Mouse (Mus musculus) cerebellum, postnatal 14 days (tissue): Measurements from ENCODE around the gene Lrrfip2.

Source experiments
- DNase-seq, 2 experiments: peaks; one replicate each; pipeline ENCODE4 v3.0.0; 2021; ENCODE audit warnings: mixed read lengths in 2 of 2

Gene Lrrfip2

DNA sequence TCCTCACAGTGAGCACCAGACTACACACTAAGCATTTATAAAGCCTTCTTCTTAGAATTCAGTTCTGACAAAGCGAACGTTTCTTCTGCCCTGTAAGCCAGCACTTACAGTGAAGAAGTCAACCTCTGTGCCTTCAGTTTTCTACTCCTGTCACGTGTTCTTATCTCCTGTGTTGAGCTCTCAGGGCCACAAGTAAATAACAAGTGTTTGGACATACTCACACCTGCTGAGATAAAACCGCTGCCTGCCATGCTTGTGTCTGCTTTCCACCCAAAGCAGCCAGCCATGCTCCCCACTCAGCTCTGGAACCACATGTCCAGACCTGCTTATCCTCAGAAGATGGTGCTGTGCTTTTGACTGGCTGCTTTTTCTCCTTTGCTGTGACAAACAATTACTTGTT, 49.2 kb downstream of the Lrrfip2 start:
- no peak for DNase-seq

DNA sequence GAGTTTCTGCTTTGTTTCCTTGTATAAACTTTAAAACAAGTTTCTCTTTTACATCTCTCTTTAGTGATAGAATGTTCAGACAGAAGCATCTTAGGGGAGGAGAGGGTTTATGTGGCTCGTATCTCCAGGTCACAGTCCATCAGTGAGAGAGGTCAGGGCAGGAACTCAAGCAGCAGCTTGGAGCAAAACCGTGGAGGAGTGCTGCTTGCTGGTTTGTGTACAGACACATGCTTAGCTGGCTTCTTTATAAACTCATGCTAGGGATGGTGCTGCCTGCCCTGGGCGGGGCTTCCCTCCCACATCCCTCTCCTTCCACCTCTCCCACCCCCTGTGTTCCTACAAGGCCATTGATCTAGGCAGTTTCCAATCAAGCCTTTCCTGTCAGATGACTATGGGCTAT, 53.0 kb downstream of the Lrrfip2 start:
- DNase-seq = no peak

DNA sequence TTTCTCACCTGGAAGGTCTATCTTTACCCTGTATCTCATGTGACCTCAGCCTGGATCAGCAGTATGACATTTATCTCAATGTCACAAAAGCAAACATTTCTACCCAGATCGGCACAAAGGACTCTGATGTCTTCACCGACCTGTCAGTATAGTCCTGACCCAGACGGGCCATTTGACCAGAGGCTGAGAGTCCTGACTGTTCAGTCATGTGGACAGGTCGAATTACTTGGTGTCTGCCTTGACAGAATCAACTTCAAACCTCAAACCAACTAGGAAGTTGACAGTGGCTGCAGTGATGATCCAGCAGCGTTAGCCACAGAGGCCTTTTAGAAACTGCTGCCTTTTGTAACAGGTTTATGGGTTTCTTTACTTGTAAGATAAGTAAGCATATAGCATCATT, 56.7 kb downstream of the Lrrfip2 start:
- DNase-seq = no peak

DNA sequence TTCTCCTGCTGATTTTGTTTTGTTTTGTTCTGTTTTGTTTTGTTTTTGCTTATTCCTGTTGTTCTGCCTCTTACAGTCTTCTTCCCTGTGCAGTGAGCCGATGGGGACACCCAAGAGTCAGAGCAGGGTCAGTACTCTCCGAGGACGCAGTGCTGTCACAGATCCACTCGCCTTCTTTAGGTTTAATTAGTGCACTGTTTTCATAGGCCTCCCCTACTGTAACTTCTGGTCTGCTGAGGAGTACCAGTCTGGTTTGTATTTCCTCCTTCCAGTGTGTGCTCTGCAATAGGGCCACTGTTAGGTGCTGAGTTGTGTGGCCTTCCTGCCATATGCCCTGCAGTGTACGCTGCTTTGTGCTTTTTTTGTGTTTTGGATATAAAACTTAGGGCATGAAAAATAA, 61.6 kb downstream of the Lrrfip2 start:
- no peak for DNase-seq

DNA sequence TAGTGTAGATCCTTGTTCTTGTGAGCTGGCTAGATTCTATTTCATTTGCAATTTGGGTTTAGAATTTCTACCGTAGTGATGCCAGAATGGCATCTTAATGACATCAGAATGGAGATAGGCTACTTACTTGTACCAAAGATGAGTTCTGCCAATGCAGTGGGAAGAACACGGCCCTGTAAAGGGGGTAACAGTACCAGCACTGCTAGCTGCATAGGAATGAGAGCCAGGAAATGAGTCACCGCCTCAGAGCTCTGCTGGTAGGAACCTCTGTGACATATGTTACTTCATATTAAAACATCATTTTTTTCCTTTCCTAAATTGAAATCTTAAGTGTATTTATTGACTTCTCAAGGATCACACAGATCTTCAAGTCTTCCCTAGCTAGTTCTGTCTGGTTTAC, 64.8 kb downstream of the Lrrfip2 start:
- DNase-seq = no peak

DNA sequence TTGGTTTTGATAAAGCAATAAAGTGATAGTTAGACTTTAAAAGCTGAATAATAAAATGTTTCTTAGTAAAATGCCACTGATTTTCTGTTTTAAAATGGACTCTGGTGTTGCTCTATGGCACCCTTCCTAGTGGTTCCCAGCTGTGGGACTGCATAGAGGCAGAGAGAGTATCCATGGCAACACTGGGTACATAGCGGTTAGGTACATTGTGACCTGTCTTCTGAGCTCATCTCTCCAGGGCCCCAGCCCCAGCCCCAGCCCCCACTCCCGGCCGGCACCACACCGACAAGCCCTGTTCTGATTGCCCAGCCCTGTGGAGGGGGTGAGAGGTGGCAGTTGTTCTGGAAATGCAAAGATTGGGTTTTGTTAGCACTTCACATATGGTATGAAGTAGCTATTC, 67.5 kb downstream of the Lrrfip2 start:
- no peak for DNase-seq

DNA sequence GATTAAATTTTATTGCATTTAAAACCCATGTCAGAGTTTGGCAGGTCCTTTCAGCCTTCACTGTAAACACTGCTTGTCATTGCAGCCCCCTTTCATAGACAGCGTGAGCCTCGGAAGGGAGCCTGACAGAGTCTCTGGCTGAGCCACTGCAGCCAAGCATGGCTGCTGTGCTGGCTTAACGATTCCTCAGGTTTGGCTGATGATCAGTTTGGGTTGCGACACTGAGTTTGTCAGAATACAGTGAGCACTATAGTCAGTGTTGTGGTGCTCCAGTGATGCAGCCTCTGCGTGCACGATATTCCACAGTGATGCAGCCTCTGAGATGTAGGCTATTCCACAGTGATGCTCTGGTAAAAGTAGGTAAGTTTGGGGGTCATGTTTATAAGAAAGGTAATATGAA, 69.5 kb downstream of the Lrrfip2 start:
- no peak for DNase-seq

DNA sequence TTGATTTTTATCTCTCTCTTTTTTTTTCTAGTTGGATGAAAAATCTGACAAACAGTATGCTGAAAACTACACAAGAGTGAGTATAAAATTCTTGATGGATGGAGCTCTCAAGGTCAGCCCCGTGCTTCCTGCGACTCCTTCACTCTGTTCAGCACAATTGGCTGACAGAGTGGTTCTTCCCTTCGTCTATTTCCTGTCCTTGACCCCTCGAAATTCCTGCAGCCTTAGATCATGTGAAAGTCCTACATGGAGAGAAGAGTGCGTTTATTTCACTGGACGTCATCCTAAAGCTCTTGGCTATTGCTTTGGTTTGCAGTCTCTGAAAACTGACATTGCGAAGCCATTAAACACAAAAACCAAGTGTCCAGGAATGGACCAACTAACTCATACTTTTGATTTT, 71.3 kb downstream of the Lrrfip2 start:
- DNase-seq = no peak

DNA sequence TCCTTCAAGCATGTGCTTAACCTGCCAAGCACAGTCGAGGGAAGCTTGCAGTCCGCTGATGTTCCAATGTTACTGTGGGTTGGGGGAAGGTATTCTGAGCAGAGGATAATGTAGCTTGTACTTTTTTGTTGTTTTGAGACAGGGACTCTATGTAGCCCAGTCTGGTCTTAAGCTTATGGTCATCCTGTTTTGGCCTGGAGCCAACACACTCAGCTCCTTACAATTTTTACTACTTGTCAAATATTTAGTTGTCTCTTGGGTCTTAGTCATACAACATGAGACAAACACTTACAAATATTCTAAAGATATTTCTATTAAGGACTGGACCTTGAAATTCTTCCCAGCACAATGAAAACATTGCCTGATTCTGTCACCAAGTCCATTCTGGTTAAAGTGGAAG, 75.8 kb downstream of the Lrrfip2 start:
- DNase-seq = no peak

DNA sequence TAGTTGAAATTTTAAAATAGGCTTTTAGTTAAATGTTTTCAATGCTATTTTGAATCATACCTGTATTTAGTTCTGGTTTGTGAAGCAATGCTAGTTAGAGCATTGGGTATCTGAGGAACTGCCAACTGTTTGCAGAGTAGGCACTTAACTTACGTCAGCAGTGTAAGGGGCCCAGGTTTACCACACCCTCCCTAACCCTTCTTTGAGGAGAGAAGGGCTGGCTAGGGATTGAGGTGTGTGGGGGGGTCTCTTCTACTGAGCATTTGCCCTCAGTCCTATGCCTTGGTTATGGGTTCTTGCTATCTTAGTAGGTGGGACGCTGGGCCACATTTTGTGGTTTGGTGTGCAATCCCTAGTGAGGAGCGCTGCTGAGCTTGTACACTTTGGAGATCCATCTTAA, 79.7 kb downstream of the Lrrfip2 start:
- no peak for DNase-seq

DNA sequence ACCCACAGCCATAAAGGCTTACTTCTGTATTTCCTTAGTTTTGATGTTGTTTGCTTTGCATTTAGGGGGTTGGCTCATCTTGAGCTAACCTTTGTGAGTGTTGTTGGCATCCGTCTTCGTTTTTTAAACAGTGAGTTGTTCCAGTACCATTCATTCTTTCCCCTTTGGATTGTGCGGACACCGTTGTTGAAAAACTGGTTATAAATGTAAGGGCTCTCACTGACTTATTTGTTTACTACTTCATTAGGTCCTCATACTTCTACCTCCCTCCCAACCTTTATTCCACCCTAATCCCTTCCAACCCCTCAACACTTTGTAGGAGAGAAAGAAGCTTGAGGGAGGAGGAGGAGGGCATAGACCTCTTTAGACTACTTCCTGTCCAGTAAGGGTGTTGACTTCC, 80.3 kb downstream of the Lrrfip2 start:
- no peak for DNase-seq

DNA sequence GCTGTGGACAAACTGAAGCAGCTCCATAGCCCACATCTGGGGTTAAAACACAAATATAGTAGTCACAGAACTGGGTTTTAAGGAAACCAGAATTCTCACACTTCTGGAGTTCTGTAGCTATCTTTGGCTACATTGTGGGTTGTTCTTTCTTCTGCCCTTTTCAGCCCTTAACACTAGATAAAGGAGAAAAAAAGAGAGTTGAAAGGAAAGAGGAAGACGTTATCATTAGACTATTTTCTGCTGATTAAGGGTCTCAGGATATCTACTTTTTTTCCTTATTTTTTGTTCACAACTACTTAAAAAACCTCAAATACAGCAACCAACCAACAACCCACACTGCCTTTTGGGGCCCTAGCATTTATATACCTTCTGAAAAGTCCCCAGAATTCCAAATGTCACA, 80.9 kb downstream of the Lrrfip2 start:
- no peak for DNase-seq

DNA sequence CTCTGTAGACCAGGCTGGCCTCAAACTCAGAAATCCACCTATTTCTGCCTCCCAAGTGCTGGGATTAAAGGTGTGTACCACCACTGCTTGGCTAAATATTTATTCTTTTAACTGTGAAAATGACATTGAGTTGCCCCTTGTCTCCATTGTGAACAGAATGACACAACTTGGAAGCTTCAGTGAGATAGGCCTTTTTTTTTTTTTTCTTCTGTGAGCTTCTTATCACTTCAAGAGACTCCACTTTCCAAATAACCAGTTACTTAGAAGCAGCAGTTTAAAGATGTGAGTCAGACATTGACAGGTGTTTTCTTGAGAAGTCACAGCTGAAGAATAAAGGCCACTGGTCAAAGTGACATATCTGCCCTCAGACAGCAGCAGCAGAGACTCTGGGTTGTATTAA, 82.8 kb downstream of the Lrrfip2 start:
- DNase-seq = no peak

DNA sequence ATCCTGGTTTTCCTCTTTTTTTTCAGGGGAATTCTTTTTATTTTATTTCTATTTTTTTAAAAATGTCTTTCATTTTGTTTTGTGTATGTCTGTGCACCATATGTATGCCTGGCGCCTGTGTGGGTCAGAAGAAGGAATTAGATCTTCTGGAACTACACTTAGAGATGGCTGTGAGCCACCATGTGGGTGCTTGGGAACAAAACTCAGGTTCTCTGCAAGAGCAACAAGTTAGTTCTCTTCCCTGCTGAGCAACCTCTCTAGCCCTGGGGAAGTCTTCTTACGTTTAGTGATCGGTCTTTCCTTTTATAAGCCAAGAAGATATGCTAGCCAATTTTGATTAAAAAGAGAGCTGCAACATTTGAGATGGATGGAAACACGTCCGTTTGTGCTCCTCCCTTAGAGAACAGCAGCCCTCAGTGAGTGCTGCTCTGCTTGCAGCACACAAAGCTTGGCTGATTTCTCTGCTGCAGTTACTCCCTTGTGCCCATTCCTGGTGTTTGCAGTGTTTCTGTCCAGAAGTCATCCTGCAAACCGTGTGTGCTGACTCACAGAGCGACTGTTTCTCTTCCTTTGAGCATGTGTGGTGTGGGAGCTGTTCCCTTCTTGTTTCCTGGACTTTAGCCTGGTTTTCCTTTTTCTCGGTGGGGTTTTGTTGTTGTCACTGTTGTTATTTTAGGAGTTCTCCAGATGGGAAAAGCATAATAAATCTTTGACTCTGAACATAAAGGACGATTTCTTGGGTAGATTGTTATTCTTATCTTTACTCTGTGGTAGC, 87.4 kb downstream of the Lrrfip2 start:
- no peak for DNase-seq

DNA sequence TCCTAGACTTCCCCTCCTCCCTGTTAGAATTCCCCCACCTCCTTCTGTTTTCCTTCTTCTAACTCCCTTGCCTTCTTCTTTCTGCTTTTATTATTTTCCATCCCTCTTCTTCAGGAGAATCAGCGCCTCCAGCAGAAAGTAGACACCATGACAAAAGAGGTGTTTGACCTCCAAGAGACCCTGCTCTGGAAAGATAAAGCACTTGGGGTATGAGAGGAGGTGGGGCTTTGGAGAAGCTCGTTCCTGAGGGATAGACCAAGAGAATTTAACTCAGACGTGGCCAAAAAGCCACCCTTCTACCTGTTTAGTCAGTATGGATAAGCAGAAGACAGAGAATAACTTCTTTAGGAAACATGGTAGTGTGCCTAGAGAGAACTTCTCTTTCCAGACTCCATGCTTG, 90.3 kb downstream of the Lrrfip2 start:
- DNase-seq = no peak

DNA sequence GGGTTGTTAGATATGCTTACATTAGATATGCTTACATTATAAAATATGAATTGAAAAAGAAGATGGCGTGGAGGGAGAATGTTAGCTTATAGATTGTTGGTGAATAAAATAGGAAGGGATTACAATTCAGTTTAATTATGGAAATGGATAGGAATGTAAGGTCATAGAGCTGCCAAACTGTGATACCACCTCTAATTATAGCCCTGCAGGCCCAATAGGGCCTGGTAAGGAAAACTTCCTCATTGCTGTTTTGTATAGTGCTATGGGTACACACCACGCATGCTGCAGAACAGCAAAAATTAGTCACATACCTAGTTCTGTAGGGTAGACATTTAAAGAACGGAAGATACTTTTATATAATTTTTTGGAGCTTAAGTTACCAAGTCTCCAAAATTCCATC, 90.8 kb downstream of the Lrrfip2 start:
- DNase-seq = no peak

DNA sequence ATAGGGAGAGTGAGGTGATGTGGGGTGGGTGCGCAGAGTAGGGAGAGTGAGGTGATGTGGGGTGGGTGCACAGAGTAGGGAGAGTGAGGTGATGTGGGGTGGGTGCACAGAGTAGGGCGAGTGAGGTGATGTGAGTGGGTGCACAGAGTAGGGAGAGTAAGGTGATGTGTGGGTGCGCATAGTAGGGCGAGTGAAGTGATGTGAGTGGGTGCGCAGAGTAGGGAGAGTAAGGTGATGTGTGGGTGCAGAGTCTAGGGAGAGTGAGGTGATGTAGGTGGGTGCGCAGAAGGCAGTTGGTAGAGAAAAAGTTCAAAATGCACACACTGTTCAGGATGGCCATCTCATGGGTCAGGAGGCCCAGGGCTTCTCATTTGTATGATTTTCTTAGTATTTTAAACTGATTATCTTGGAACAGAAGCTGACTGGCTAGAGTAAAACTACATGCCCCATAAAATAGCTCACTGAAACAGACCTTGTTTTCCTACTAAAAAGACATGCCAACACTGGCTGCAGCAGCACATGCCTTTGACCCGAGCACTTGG, 91.8 kb downstream of the Lrrfip2 start:
- DNase-seq = no peak

DNA sequence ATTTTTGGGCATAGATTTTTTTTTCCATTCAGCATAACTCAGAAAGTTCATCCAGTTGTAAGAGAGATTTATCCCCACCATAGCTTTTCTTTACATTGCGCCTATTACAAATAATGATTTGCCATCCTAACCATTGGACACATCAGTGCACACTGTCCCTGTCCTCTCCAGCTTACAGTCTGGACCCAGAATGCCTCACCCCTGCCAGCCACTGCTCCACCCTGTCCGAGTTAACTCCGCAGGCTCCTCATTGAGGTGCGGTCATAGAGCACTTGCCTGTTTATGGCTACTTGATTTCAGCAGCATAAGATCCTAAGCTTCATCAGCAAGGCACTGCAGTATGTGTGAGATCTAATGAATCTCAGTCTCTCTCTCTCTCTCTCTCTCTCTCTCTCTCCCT, 93.0 kb downstream of the Lrrfip2 start:
- no peak for DNase-seq

DNA sequence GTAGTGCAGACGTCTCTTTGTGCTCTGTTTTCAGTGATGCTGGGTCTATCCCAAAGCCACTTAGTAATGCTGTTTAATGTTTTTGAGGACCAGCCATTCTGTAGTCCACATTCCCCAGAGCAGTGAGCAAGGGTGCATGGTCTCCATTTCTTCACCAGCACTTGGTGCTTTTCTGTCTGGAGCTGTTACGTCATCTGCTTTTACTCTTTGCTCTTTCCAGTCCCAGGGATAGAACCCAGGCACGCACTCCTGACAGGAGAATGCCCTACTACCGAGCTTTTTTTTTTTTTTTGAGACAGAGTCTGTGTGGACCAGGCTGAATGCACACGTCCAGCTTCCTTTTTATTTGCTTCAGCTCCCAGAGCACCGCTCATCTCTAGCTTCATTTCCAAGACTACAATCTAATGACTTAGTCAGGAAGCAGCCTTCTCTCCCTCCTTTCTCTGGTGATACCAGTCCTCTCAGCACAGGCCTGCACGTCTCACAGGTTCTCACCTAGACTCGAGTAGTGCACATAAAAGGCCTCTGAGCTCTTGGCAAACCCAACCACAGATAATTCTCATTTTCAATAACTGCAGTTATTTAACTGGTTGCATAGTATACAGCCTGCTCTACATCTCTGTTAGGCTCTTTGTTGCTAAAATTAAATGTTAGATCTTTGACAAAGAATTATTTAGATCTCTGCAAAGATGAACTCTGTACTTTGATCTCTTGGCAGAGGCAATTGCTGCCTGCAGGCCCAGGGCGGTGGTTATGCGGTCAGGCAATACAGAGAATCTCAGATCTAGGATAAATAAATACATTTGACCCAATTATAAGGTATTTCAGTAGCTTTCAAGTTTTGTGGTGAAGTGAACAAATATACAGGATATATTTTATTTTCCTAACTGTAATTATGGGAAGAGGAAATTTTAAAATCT, 94.0 kb downstream of the Lrrfip2 start:
- DNase-seq = no peak

DNA sequence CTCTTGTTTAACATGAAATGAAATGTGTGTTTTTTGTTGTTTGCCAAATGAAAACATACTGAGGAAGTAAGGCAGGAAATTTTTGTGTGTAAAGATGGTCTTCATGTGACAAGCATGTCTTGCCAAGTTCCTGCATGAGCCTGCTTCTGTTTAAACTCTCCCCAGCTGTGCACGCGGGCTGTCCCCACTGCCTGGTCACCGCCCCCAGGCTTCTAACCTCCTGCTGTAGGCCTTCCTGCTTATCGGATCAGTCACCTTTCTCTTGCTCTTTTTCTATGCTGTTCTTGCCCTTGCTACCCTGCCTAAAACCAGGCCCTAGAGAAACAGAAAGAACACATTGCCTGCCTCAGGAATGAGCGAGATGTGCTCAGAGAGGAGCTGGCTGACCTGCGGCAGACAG, 96.1 kb downstream of the Lrrfip2 start:
- DNase-seq = no peak

DNA sequence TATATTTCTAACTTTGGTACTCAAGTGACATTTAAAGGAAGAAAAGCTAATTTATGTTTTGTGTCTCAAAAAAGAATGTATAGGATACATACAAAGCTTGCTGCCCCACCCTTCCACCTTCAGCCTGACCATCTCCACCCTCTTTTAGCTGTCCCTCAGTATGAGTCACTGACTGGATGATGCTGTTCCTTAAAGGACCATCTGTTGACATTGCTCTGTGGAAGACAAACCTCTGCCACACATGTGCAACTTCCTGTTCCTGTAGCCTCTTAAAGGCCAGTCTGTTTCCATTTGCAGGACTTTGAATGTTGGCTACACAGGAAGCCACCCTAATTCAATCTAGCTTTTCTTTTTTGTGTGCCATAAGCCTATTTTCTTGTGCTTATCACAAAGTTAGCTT, 99.0 kb downstream of the Lrrfip2 start:
- DNase-seq = no peak

DNA sequence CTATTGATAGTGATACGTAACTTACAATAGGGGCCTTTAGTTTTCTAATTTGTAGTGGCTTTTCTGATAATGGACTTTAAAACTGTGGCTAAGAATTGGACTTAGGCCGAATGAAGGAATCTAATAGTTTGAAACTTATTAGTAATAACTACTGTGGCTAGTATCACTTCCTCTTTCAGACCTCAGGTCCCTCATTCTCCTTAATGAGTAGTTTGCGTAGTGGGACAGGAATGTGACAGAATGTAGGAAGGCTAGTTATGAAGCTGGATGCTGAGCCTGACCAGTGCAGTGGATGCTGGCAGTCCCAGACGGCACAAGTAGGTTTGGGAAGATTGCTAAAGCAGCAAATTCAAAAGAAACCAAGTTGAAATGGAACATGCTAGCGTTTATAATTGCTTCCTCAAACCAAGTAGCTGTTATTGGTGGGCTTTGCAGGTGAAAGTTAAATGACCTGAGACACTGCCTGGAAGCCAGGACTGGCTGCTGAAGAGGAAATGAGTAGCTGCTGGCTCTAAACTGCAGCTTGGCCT, 103.2 kb downstream of the Lrrfip2 start:
- no peak for DNase-seq

DNA sequence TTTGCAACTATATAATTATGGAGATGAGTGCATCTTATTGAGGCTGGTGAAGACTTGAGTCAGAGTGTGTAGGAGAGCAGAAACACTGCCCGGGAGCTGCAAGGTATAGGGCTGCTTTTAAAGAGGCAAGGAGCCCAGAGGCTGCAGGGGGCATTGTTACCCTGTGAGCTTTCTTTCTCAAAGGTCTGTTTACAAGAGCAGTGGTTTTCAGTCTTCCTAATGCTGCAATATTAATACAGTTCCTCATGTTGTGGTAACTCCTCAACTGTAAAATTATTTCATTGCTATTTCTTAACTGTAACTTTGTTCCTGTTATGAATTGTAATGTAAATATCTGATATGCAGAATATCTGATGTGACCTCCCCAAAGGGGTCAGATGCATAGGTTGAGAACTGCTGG, 104.2 kb downstream of the Lrrfip2 start:
- DNase-seq = no peak

DNA sequence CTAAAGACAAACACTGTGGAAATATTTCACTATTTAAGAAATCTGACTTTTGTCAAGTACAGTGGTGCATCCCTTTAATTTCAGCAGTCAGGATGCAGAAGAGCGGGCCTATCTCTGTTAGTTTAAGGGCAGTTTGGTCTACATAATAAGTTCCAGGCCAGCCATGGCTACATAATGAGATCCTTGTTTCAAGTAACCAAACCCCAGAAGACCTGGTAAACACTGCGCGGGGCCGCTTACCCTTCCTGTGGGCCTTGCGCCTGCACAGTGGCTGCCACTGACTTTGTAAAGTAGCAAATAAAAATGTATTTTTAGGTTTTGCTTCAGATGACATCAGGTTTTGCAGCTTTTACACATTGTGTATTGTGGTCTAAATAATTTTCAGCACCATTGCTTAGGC, 106.0 kb downstream of the Lrrfip2 start:
- DNase-seq = no peak
